Mouse (Mus musculus) MEL (cell line): ENCODE results near the gene Hmgcll1. TPM values are rescaled to one million over a fixed set of nuclear protein-coding genes. Genes with fewer than 3 reads are reported as not detected.

Experiments
- DNase-seq: peaks from one replicate; pipeline ENCODE4 v3.0.0; 2011; ENCODE audit warnings: low read depth, low spot score
- H3K27ac ChIP-seq: 2 replicates; pipeline ENCODE4 v1.5.1; 2012; ENCODE audit warnings: low read depth, mild to moderate bottlenecking, control low read depth, low read length, moderate library complexity; ENCODE audit not compliant: control insufficient read depth
- H3K27me3 ChIP-seq, 2 experiments: fragments of 150-350 bp in 1 of 2; sonication (generic) in 1 of 2; 2 replicates each; pipeline ENCODE4 v1.6.1; 2012; ENCODE audit warnings: low read length in 2 of 2, mild to moderate bottlenecking in 2 of 2, improper control_type of control experiment in 1 of 2, moderate library complexity in 1 of 2; ENCODE audit not compliant: insufficient read depth in 2 of 2, control insufficient read depth in 1 of 2
- H3K36me3 ChIP-seq, 2 experiments: 2 replicates each; pipeline ENCODE4 v1.6.1; 2012 to 2014; ENCODE audit warnings: low read length in 2 of 2, improper control_type of control experiment in 1 of 2, inconsistent platforms in 1 of 2, mild to moderate bottlenecking in 1 of 2; ENCODE audit not compliant: insufficient read depth in 2 of 2, control insufficient read depth in 1 of 2
- H3K4me1 ChIP-seq, 2 experiments: fragments of 150-350 bp in 1 of 2; sonication (generic) in 1 of 2; 2 replicates each; pipeline ENCODE4 v1.6.1; 2012; ENCODE audit warnings: low read length in 2 of 2, improper control_type of control experiment in 1 of 2, mild to moderate bottlenecking in 1 of 2; ENCODE audit not compliant: insufficient read depth in 2 of 2, control insufficient read depth in 1 of 2
- H3K4me3 ChIP-seq, 2 experiments: fragments of 150-350 bp in 1 of 2; sonication (generic) in 1 of 2; 2 replicates each; pipeline ENCODE4 v1.5.1; 2012; ENCODE audit warnings: low read depth in 2 of 2, low read length in 2 of 2, mild to moderate bottlenecking in 2 of 2, moderate library complexity in 2 of 2, control low read depth in 1 of 2, improper control_type of control experiment in 1 of 2; ENCODE audit not compliant: control insufficient read depth in 1 of 2, insufficient read depth in 1 of 2
- H3K79me2 ChIP-seq: 2 replicates; pipeline ENCODE4 v1.6.1; 2012; ENCODE audit warnings: mild to moderate bottlenecking, low read length, moderate library complexity; ENCODE audit not compliant: control insufficient read depth, poor library complexity, insufficient read depth
- H3K9ac ChIP-seq: 2 replicates; pipeline ENCODE4 v1.6.1; 2012; ENCODE audit warnings: low read depth, mild to moderate bottlenecking, control low read depth, low read length, moderate library complexity; ENCODE audit not compliant: control insufficient read depth, poor library complexity, severe bottlenecking
- H3K9me3 ChIP-seq: fragments of 150-350 bp; sonication (generic); replicated peaks from 2 replicates; pipeline ENCODE4 v1.6.1; 2012; ENCODE audit warnings: mild to moderate bottlenecking, low read length, improper control_type of control experiment, moderate library complexity; ENCODE audit not compliant: insufficient read depth
- BHLHE40 ChIP-seq: IDR thresholded peaks from 2 replicates; pipeline ENCODE4 v1.6.1; 2012; ENCODE audit warnings: low read depth, mild to moderate bottlenecking, inconsistent platforms, low read length, improper control_type of control experiment, borderline replicate concordance
- CHD2 ChIP-seq: IDR thresholded peaks from 2 replicates; pipeline ENCODE4 v1.6.1; 2011; ENCODE audit warnings: low read length, improper control_type of control experiment
- E2F4 ChIP-seq: IDR thresholded peaks from 2 replicates; pipeline ENCODE4 v1.6.1; 2011; ENCODE audit warnings: low read depth, low read length, improper control_type of control experiment, borderline replicate concordance
- ELF1 ChIP-seq: IDR thresholded peaks from 2 replicates; pipeline ENCODE4 v1.6.1; 2014; ENCODE audit warnings: low read depth, mild to moderate bottlenecking, inconsistent platforms, low read length, improper control_type of control experiment, moderate library complexity
- ETS1 ChIP-seq: IDR thresholded peaks from 2 replicates; pipeline ENCODE4 v1.6.1; 2012; ENCODE audit warnings: low read depth, mild to moderate bottlenecking, inconsistent platforms, low read length, improper control_type of control experiment, moderate library complexity
- GABPA ChIP-seq: IDR thresholded peaks from 2 replicates; pipeline ENCODE4 v1.6.1; 2012; ENCODE audit warnings: low read depth, mild to moderate bottlenecking, inconsistent platforms, low read length, improper control_type of control experiment, moderate library complexity
- GATA1 ChIP-seq: IDR thresholded peaks from 2 replicates; pipeline ENCODE4 v1.6.1; 2011; ENCODE audit warnings: low read depth, low read length, improper control_type of control experiment
- HCFC1 ChIP-seq: IDR thresholded peaks from 2 replicates; pipeline ENCODE4 v1.6.1; 2012; ENCODE audit warnings: low read depth, mild to moderate bottlenecking, inconsistent platforms, low read length, improper control_type of control experiment, moderate library complexity
- MAFK ChIP-seq: IDR thresholded peaks from 2 replicates; pipeline ENCODE4 v1.6.1; 2011; ENCODE audit warnings: low read depth, mild to moderate bottlenecking, low read length, improper control_type of control experiment, borderline replicate concordance
- MAX ChIP-seq: IDR thresholded peaks from 2 replicates; pipeline ENCODE4 v1.6.1; 2011; ENCODE audit warnings: low read length, improper control_type of control experiment
- MAZ ChIP-seq: IDR thresholded peaks from 2 replicates; pipeline ENCODE4 v1.6.1; 2012; ENCODE audit warnings: low read depth, mild to moderate bottlenecking, inconsistent platforms, low read length, improper control_type of control experiment
- MEF2A ChIP-seq: IDR thresholded peaks from 2 replicates; pipeline ENCODE4 v1.6.1; 2014; ENCODE audit warnings: low read depth, mild to moderate bottlenecking, inconsistent platforms, low read length, improper control_type of control experiment; ENCODE audit not compliant: poor library complexity, insufficient replicate concordance, severe bottlenecking; ENCODE audit errors: extremely low read depth
- MYB ChIP-seq: IDR thresholded peaks from 2 replicates; pipeline ENCODE4 v1.6.1; 2011; ENCODE audit warnings: mild to moderate bottlenecking, low read depth, low read length, improper control_type of control experiment
- NRF1 ChIP-seq: IDR thresholded peaks from 2 replicates; pipeline ENCODE4 v1.6.1; 2014; ENCODE audit warnings: low read depth, mild to moderate bottlenecking, inconsistent platforms, low read length, improper control_type of control experiment, moderate library complexity; ENCODE audit not compliant: poor library complexity, insufficient read depth, severe bottlenecking
- POLR2A ChIP-seq, 2 experiments: IDR thresholded peaks; 2 replicates each; pipeline ENCODE4 v1.6.1; 2011 to 2012; ENCODE audit warnings: low read length in 2 of 2, mild to moderate bottlenecking in 2 of 2, control low read depth in 1 of 2, improper control_type of control experiment in 1 of 2, low read depth in 1 of 2, moderate library complexity in 1 of 2; ENCODE audit not compliant: control insufficient read depth in 1 of 2, insufficient read depth in 1 of 2, poor library complexity in 1 of 2
- SIN3A ChIP-seq: IDR thresholded peaks from 2 replicates; pipeline ENCODE4 v1.6.1; 2012; ENCODE audit warnings: low read length, improper control_type of control experiment, inconsistent platforms
- SMC3 ChIP-seq: IDR thresholded peaks from 2 replicates; pipeline ENCODE4 v1.6.1; 2011; ENCODE audit warnings: low read depth, low read length, improper control_type of control experiment
- TAL1 ChIP-seq: IDR thresholded peaks from 2 replicates; pipeline ENCODE4 v1.6.1; 2012; ENCODE audit warnings: mild to moderate bottlenecking, inconsistent platforms, low read length, moderate library complexity, mixed read lengths
- TBP ChIP-seq: IDR thresholded peaks from 2 replicates; pipeline ENCODE4 v1.8.0; 2011; ENCODE audit warnings: low read depth, low read length, improper control_type of control experiment
- UBTF ChIP-seq: IDR thresholded peaks from 2 replicates; pipeline ENCODE4 v1.6.1; 2012; ENCODE audit warnings: low read depth, mild to moderate bottlenecking, inconsistent platforms, low read length, improper control_type of control experiment, moderate library complexity, borderline replicate concordance; ENCODE audit not compliant: insufficient read depth
- ZC3H11A ChIP-seq: IDR thresholded peaks from 2 replicates; pipeline ENCODE4 v1.6.1; 2012; ENCODE audit warnings: low read depth, mild to moderate bottlenecking, inconsistent platforms, low read length, improper control_type of control experiment
- ZKSCAN1 ChIP-seq: IDR thresholded peaks from 2 replicates; pipeline ENCODE4 v1.6.1; 2012; ENCODE audit warnings: low read depth, mild to moderate bottlenecking, inconsistent platforms, low read length, improper control_type of control experiment, moderate library complexity
- ZNF384 ChIP-seq: IDR thresholded peaks from 2 replicates; pipeline ENCODE4 v1.6.1; 2012; ENCODE audit warnings: low read depth, mild to moderate bottlenecking, inconsistent platforms, low read length, improper control_type of control experiment
- polyA plus RNA-seq, 2 experiments: library from polyadenylated mRNA; stranded (reverse) in 1 of 2; unstranded in 1 of 2; fragments of >175 nt in 1 of 2; fragments of >200 nt in 1 of 2; gene quantifications; 2 replicates each; pipeline versions ENCODE4 v1.2.1 to v1.2.4; 2012; ENCODE audit warnings: low replicate concordance in 2 of 2, low read depth in 1 of 2; ENCODE audit not compliant: insufficient read length in 2 of 2, insufficient read depth in 1 of 2, missing spikeins in 1 of 2
- total RNA-seq: library from RNA; depleted of rRNA; stranded (reverse); fragments of 300-350 nt; gene quantifications from 2 replicates; pipeline ENCODE4 v1.2.3, GENCODE M21; 2012

The Hmgcll1 gene
- total and polyA plus RNA-seq, 3 experiments = not detected

GRCm38 (mm10) chr9:76015971-76016370 is 1.3 kb downstream of the Hmgcll1 start:
- no peak for TF ChIP-seq E2F4
- TF ChIP-seq SMC3 = no peak
- TF ChIP-seq CHD2 = no peak
- no peak for TF ChIP-seq ZNF384
- TF ChIP-seq ZC3H11A = no peak
- TF ChIP-seq ZKSCAN1 = no peak
- no peak for TF ChIP-seq UBTF
- TF ChIP-seq BHLHE40 = no peak
- TF ChIP-seq MYB = no peak
- no peak for TF ChIP-seq GABPA
- TF ChIP-seq GATA1 = no peak
- no peak for DNase-seq
- H3K27ac ChIP-seq = no peak overlapping the region
- H3K9me3 ChIP-seq = no peaks in the 10 kb centered on the region
- H3K4me3 ChIP-seq = no peak overlapping the region
- no peaks in the 10 kb centered on the region for H3K36me3 ChIP-seq
- no peaks in the 10 kb centered on the region; a peak in 1 of 4 replicates for H3K27me3 ChIP-seq
- no peaks in the 10 kb centered on the region for H3K4me1 ChIP-seq
- no peaks in the 10 kb centered on the region for H3K79me2 ChIP-seq
- no peak overlapping the region for H3K9ac ChIP-seq

DNA sequence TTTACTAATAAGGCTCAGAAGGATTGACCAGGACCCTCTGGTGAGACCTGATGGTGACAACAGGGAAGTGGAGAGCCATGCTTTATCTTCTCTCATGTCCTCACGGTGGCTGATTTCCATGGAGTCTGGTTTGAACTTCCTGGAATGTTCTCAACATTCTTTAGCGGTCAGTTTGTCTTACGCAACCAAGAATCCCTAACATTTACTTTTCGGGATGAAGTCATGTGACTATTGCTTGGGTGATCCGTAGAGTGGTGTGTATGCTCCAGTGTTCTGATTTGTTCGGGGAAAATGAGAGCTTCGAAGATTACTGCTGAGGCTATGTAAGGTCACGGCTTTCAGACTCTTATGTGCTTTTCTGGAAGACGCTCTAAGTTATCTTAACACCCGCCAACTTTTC is 1.9 kb downstream of the Hmgcll1 start:
- H3K4me1 ChIP-seq = no peaks in the 10 kb centered on the region
- TF ChIP-seq MAZ = no peak
- no peak for TF ChIP-seq ZNF384
- TF ChIP-seq MEF2A = no peak
- no peak for TF ChIP-seq MAX
- TF ChIP-seq ZC3H11A = no peak
- TF ChIP-seq CHD2 = no peak
- no peak for TF ChIP-seq HCFC1
- no peak for TF ChIP-seq TBP
- no peak for TF ChIP-seq GATA1
- no peak for TF ChIP-seq ETS1
- no peak for TF ChIP-seq ELF1
- TF ChIP-seq BHLHE40 = no peak
- no peak for TF ChIP-seq POLR2A (IDR thresholded peaks at IDR 0.05; ENCODE audit: control insufficient read depth in 1 of 2, insufficient read depth in 1 of 2, low read depth in 1 of 2, low read length in 2 of 2, poor library complexity in 1 of 2)
- no peak for TF ChIP-seq TAL1
- no peak for TF ChIP-seq NRF1
- TF ChIP-seq SIN3A = no peak
- no peak for TF ChIP-seq MAFK
- H3K36me3 ChIP-seq = no peaks in the 10 kb centered on the region
- H3K27me3 ChIP-seq = no peaks in the 10 kb centered on the region; a peak in 1 of 4 replicates
- no peak overlapping the region for H3K9ac ChIP-seq
- H3K4me3 ChIP-seq = no peak overlapping the region
- no peaks in the 10 kb centered on the region for H3K9me3 ChIP-seq
- no peak overlapping the region for H3K27ac ChIP-seq
- no peak for DNase-seq
- H3K79me2 ChIP-seq = no peaks in the 10 kb centered on the region
